In genomic region chr1:180363317-180363716, GRCm38 (mm10) we compare ENCODE assay signal across 10 mouse cellular contexts. TPM values are rescaled to one million over a fixed set of nuclear protein-coding genes. Genes with fewer than 3 reads are reported as not detected.
DNase-seq lines count a peak whose midpoint lies in the region; ATAC-seq and TF ChIP-seq lines count a peak whose summit lies in the region.
"Had no signal": no experiment of that assay in that cellular context is flagged by ENCODE, and none has a peak within 500 bp of the region (broad histone marks: within the 10 kb centered on the region; RNA-seq: fewer than 3 reads in every experiment).

No protein-coding gene starts in this region.

- H3K4me1 ChIP-seq in forebrain, postnatal 0 days (ENCODE audit: insufficient read depth), result peaks cover 12% of the 10 kb centered on the region
- peaks cover 6% of the 10 kb centered on the region; the same call in 1 of the 2 replicates for H3K4me1 ChIP-seq in forebrain, embryonic 11.5 days (replicated peaks; ENCODE audit: control insufficient read depth, insufficient read depth, low read length)
- H3K4me1 ChIP-seq in intestine, embryonic 14.5 days (replicated peaks; ENCODE audit: control insufficient read depth, insufficient read depth, low read length), result peaks cover 57% of the 10 kb centered on the region
- peaks cover 11% of the 10 kb centered on the region for H3K4me1 ChIP-seq in intestine, postnatal 0 days (replicated peaks; ENCODE audit: control insufficient read depth, insufficient read depth, low read length)
- H3K4me1 ChIP-seq in midbrain, embryonic 15.5 days, result peaks cover 27% of the 10 kb centered on the region
- H3K4me1 ChIP-seq in midbrain, postnatal 0 days (ENCODE audit: insufficient read depth, low read length), result peaks cover 10% of the 10 kb centered on the region
- H3K4me1 ChIP-seq in small intestine, adult 2 months (ENCODE audit: control insufficient read depth, insufficient read depth, insufficient read length, low read length), result peaks cover 19% of the 10 kb centered on the region

- no peak for DNase-seq in forebrain, postnatal 0 days
- no peak for DNase-seq in forebrain, embryonic 11.5 days (ENCODE audit: low spot score)
- DNase-seq in intestine, embryonic 14.5 days (ENCODE audit: low spot score), result no peak
- no peak for DNase-seq in midbrain, postnatal 0 days (ENCODE audit: low spot score)
- no peak for DNase-seq in frontal cortex, postnatal 10 days (ENCODE audit: low spot score in 2 of 2)
- DNase-seq: thymus, postnatal 25 days had no signal

- no peak for ATAC-seq in forebrain, postnatal 0 days
- ATAC-seq in forebrain, embryonic 11.5 days (replicated peaks; ENCODE audit: low FRiP score), result no peak
- no peak for ATAC-seq in intestine, embryonic 14.5 days (replicated peaks; ENCODE audit: low FRiP score, low TSS enrichment, low read depth)
- ATAC-seq in intestine, postnatal 0 days, result no peak
- no peak for ATAC-seq in midbrain, embryonic 15.5 days (replicated peaks)
- no peak for ATAC-seq in midbrain, postnatal 0 days (ENCODE audit: low FRiP score)

- WGBS in forebrain, postnatal 0 days, result 86% methylated on average over 3 of the region's 3 CpGs
- WGBS in forebrain, embryonic 11.5 days, result 80% methylated on average over 3 of the region's 3 CpGs
- WGBS in intestine, embryonic 14.5 days, result 50% methylated on average over 3 of the region's 3 CpGs
- 70% methylated on average over 3 of the region's 3 CpGs for WGBS in intestine, postnatal 0 days
- WGBS in midbrain, embryonic 15.5 days, result 91% methylated on average over 3 of the region's 3 CpGs
- 91% methylated on average over 3 of the region's 3 CpGs for WGBS in midbrain, postnatal 0 days
- WGBS in small intestine, adult 2 months, result 76% methylated on average over 3 of the region's 3 CpGs

- no peaks in the 10 kb centered on the region for H3K27me3 ChIP-seq in forebrain, postnatal 0 days (ENCODE audit: insufficient read depth, low read length)
- H3K27me3 ChIP-seq in forebrain, embryonic 11.5 days (ENCODE audit: control insufficient read depth, insufficient read depth, low read length), result no peaks in the 10 kb centered on the region
- H3K27me3 ChIP-seq in intestine, embryonic 14.5 days (replicated peaks; ENCODE audit: control insufficient read depth, insufficient read depth, low read length), result no peaks in the 10 kb centered on the region
- no peaks in the 10 kb centered on the region for H3K27me3 ChIP-seq in intestine, postnatal 0 days (replicated peaks; ENCODE audit: control insufficient read depth, insufficient read depth, low read length)
- H3K27me3 ChIP-seq in midbrain, embryonic 15.5 days (replicated peaks), result no peaks in the 10 kb centered on the region
- H3K27me3 ChIP-seq in midbrain, postnatal 0 days (ENCODE audit: insufficient read depth, low read length), result no peaks in the 10 kb centered on the region
- no peaks in the 10 kb centered on the region for H3K27me3 ChIP-seq in small intestine, adult 2 months (ENCODE audit: control insufficient read depth, insufficient read depth, low read length)

- no peak overlapping the region for H3K4me2 ChIP-seq in forebrain, postnatal 0 days (ENCODE audit: low read depth)
- no peak overlapping the region for H3K4me2 ChIP-seq in forebrain, embryonic 11.5 days (ENCODE audit: low read depth, low read length, severe bottlenecking)
- no peak overlapping the region for H3K4me2 ChIP-seq in intestine, embryonic 14.5 days (ENCODE audit: low read length)
- H3K4me2 ChIP-seq in intestine, postnatal 0 days (replicated peaks; ENCODE audit: low read depth), result no peak overlapping the region
- no peak overlapping the region for H3K4me2 ChIP-seq in midbrain, embryonic 15.5 days
- no peak overlapping the region for H3K4me2 ChIP-seq in midbrain, postnatal 0 days (ENCODE audit: low read depth, low read length, poor library complexity, severe bottlenecking)
- H3K4me2 ChIP-seq: midbrain, embryonic 11.5 days had no signal

- no peak for TF ChIP-seq CTCF in forebrain, postnatal 0 days (IDR thresholded peaks at IDR 0.05; ENCODE audit: low read depth)
- no peak for TF ChIP-seq CTCF in intestine, postnatal 0 days (IDR thresholded peaks at IDR 0.05; ENCODE audit: low read depth)
- TF ChIP-seq CTCF in midbrain, postnatal 0 days (IDR thresholded peaks at IDR 0.05), result no peak
- no peak for TF ChIP-seq CTCF in small intestine, adult 2 months (IDR thresholded peaks at IDR 0.05; ENCODE audit: extremely low read depth, insufficient read length, insufficient replicate concordance, low read depth, low read length)

- H3K9me3 ChIP-seq in forebrain, postnatal 0 days (ENCODE audit: low read length), result no peaks in the 10 kb centered on the region
- no peaks in the 10 kb centered on the region for H3K9me3 ChIP-seq in forebrain, embryonic 11.5 days (ENCODE audit: control insufficient read depth, low read length)
- H3K9me3 ChIP-seq in intestine, embryonic 14.5 days (ENCODE audit: control insufficient read depth, low read length), result no peaks in the 10 kb centered on the region
- H3K9me3 ChIP-seq in intestine, postnatal 0 days (ENCODE audit: control insufficient read depth), result no peaks in the 10 kb centered on the region
- H3K9me3 ChIP-seq in midbrain, embryonic 15.5 days, result no peaks in the 10 kb centered on the region
- no peaks in the 10 kb centered on the region for H3K9me3 ChIP-seq in midbrain, postnatal 0 days (ENCODE audit: low read length)

- no peak for TF ChIP-seq POLR2A in small intestine, adult 2 months (IDR thresholded peaks at IDR 0.05; ENCODE audit: low read depth, low read length)

- 0 out of 2 replicates have a peak overlapping the region, but pooled peaks have one; percentile 16 for H3K27ac ChIP-seq in forebrain, postnatal 0 days (ENCODE audit: low read depth, low read length)
- H3K27ac ChIP-seq in forebrain, embryonic 11.5 days (ENCODE audit: low read depth, low read length), result no peak overlapping the region
- peak overlapping the region; percentile 12 for H3K27ac ChIP-seq in intestine, embryonic 14.5 days (ENCODE audit: low read depth)
- no peak overlapping the region for H3K27ac ChIP-seq in intestine, postnatal 0 days (ENCODE audit: low read depth, low read length)
- peak overlapping the region; percentile 98 for H3K27ac ChIP-seq in midbrain, embryonic 15.5 days
- no peak overlapping the region for H3K27ac ChIP-seq in midbrain, postnatal 0 days (ENCODE audit: low read depth, low read length)
- H3K27ac ChIP-seq in small intestine, adult 2 months (ENCODE audit: insufficient read depth, low read depth, low read length), result peak overlapping the region; percentile 54; the same call in 1 of the 2 replicates

- H3K36me3 ChIP-seq in forebrain, postnatal 0 days (ENCODE audit: insufficient read depth), result no peaks in the 10 kb centered on the region
- H3K36me3 ChIP-seq in forebrain, embryonic 11.5 days (ENCODE audit: control insufficient read depth, insufficient read depth, low read length), result no peaks in the 10 kb centered on the region
- H3K36me3 ChIP-seq in intestine, embryonic 14.5 days (ENCODE audit: control insufficient read depth, insufficient read depth, low read length), result no peaks in the 10 kb centered on the region
- no peaks in the 10 kb centered on the region; the same call in 1 of the 2 replicates for H3K36me3 ChIP-seq in intestine, postnatal 0 days (ENCODE audit: control insufficient read depth, insufficient read depth)
- no peaks in the 10 kb centered on the region for H3K36me3 ChIP-seq in midbrain, embryonic 15.5 days (replicated peaks)
- H3K36me3 ChIP-seq in midbrain, postnatal 0 days (ENCODE audit: insufficient read depth, low read length), result no peaks in the 10 kb centered on the region
- H3K36me3 ChIP-seq in small intestine, adult 2 months (ENCODE audit: control insufficient read depth, insufficient read depth, low read length), result no peaks in the 10 kb centered on the region

- no peak overlapping the region for H3K9ac ChIP-seq in forebrain, postnatal 0 days
- no peak overlapping the region for H3K9ac ChIP-seq in forebrain, embryonic 11.5 days (ENCODE audit: low read length)
- H3K9ac ChIP-seq in intestine, embryonic 14.5 days (ENCODE audit: low read length), result no peak overlapping the region
- no peak overlapping the region for H3K9ac ChIP-seq in intestine, postnatal 0 days (ENCODE audit: low read depth, low read length)
- no peak overlapping the region for H3K9ac ChIP-seq in midbrain, embryonic 15.5 days
- H3K9ac ChIP-seq in midbrain, postnatal 0 days (replicated peaks; ENCODE audit: low read length, poor library complexity, severe bottlenecking), result no peak overlapping the region

- no peak overlapping the region for H3K4me3 ChIP-seq in forebrain, postnatal 0 days (ENCODE audit: low read depth, low read length)
- no peak overlapping the region for H3K4me3 ChIP-seq in forebrain, embryonic 11.5 days (ENCODE audit: low read depth, low read length)
- H3K4me3 ChIP-seq in intestine, embryonic 14.5 days (ENCODE audit: low read depth, low read length), result no peak overlapping the region
- no peak overlapping the region for H3K4me3 ChIP-seq in intestine, postnatal 0 days (ENCODE audit: low read depth, low read length)
- H3K4me3 ChIP-seq in midbrain, embryonic 15.5 days, result no peak overlapping the region
- H3K4me3 ChIP-seq in midbrain, postnatal 0 days (ENCODE audit: low read depth, low read length), result no peak overlapping the region
- no peak overlapping the region for H3K4me3 ChIP-seq in small intestine, adult 2 months (ENCODE audit: low read depth, low read length)

RNA-seq across cellular contexts. Expression of gene Itpkb, which starts 33.0 kb away (rescaled TPM):
- 6.4 and 6.5 TPM in 2 replicates for total RNA-seq in forebrain, postnatal 0 days (2014; rRNA removed)
- polyA plus RNA-seq in forebrain, postnatal 0 days (2015; fragmentation: Nextera tagmentation; extraction: Ambion mirVana), result 1.3 and 1.9 TPM in 2 replicates
- polyA plus RNA-seq in forebrain, embryonic 11.5 days (2014; fragmentation: Nextera tagmentation; extraction: Ambion mirVana), result 3.0 and 3.2 TPM in 2 replicates
- 6.7 and 8.3 TPM in 2 replicates for polyA plus RNA-seq in intestine, embryonic 14.5 days (2014; fragmentation: Nextera tagmentation; extraction: Ambion mirVana)
- 2.3 and 3.4 TPM in 2 replicates for polyA plus RNA-seq in intestine, postnatal 0 days (2015; fragmentation: Nextera tagmentation; extraction: Ambion mirVana)
- 2.5 and 3.0 TPM in 2 replicates for polyA plus RNA-seq in midbrain, embryonic 15.5 days (2015; fragmentation: Nextera tagmentation; extraction: Ambion mirVana)
- 12.2 and 13.9 TPM in 2 replicates for total RNA-seq in midbrain, postnatal 0 days (2014; rRNA removed)
- 2.0 and 2.2 TPM in 2 replicates for polyA plus RNA-seq in midbrain, postnatal 0 days (2015; fragmentation: Nextera tagmentation; extraction: Ambion mirVana)
- polyA plus RNA-seq in small intestine, adult 2 months (2012; rRNA removed), result 4.4 and 6.0 TPM in 2 replicates

Comparison
In these comparisons a context has a peak if more than half of its experiments do, and no peak if none do; other contexts are left out.
1. H3K27ac ChIP-seq: peak in forebrain, postnatal 0 days (single experiment), intestine, embryonic 14.5 days (single experiment), midbrain, embryonic 15.5 days (single experiment) and small intestine, adult 2 months (single experiment); none in forebrain, embryonic 11.5 days (single experiment), intestine, postnatal 0 days (single experiment) and midbrain, postnatal 0 days (single experiment).